Mouse (Mus musculus) embryo, embryonic 11 days (tissue): ENCODE measurements at regions not wholly inside any gene's neighbourhood (a gene's known extent, or its start where the extent isn't known, plus 50 kb on each side); places are given as distances from the start of the nearest gene placed in this dataset.
A peak's percentile ranks its signal among the peaks of the same experiment; 100 is the strongest.

Experiments
- DNase-seq: peaks from one replicate; pipeline ENCODE4 v3.0.0-alpha.2; 2015

DNA sequence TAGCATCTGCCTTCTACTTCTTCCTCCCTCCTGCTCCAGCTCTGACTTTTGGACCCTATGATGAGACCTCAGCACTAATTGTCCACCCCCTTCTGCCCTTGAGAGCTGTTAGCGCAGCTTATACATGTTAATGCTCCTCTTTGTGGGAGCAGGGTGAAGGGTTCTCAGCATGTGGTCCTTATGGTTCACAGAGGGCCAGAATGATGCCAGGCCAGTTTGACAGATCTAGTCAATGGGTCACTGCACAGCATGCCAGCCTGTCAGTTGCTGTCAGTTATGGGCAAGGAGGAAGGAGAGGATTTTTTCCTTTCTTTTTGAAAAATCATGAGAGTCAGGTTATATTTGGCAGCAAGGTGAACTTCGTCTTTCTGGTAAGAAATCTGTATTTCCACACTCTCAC lies 68.4 kb downstream of the 4931417E11Rik start:
- no peak for DNase-seq

DNA sequence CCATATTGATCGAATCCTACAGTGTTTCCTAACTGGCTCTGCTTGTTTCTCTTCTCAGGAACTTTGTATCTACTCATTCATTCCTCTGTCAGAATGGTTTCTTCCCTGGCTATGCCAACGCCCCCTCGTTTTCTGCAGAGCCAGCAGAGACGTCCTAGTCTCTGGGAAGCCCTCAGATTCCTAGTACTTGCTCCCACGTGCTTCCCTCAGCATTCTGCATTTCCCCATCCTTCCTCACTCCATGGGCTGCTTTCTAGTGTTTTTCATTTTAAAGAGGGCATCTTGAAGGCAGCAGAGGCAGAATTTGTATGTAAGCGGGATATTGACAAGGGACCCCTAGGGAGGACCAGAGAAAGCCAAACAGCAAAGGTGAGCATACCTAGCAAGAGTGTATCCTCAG lies 80.2 kb downstream of the 4931417E11Rik start:
- no peak for DNase-seq

DNA sequence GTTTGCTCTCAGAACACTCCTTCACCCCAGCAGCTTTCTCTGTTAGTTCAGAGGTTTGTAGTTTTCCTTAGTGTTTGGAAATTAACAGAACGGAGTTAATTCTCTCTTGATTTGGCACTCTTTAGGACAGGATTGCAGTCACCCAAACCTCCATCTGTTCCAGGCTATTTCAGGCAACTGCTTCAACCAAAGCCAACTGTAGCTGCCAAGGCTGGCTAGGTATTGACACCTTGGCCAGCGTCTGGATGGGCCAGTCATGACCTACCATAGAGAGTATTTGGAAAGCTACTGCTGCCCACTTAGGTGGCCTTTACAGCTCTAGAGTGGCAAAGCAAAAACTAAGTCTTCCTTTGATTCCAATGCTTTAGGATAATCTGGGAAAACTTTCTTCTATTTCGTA lies 83.2 kb downstream of the 4931417E11Rik start:
- DNase-seq = no peak

DNA sequence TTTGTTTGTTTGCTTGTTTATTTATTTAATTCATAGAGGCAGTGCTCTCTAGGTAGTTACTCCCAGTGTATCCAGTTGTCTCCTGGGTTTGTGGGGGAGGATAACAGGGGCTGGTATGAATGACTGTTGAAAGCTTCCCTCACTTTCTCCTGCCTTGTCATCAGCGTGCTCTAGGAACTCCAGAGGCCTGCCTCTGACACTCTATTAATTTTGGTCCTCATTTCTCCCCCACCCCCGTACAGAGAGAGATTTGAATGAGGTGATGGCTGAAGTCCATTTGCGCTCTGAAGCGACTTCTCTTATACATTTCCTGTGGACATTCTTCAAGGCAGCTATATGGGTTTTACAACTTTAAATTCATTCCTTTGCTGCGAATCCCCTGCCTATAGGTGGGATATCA lies 89.6 kb downstream of the 4931417E11Rik start:
- DNase-seq = no peak

DNA sequence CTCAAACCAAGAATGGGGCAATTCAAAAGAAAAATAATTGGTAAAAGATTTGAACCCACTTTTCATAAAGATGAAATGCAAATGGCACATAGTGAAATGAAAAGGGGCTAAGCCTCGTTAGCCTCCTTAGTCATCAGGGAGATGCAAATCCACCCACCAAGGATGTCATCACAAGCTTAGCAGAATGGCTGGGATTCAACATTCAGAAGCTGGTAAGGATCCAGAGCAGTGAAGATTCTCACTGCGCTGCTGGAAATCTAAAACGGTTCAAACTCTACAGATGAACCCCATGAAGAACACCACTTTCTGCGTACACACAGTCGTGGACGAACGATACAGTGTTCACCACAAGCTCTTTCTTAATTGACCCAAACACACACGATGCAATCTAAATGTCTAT lies 91.6 kb downstream of the 4931417E11Rik start:
- no peak for DNase-seq

DNA sequence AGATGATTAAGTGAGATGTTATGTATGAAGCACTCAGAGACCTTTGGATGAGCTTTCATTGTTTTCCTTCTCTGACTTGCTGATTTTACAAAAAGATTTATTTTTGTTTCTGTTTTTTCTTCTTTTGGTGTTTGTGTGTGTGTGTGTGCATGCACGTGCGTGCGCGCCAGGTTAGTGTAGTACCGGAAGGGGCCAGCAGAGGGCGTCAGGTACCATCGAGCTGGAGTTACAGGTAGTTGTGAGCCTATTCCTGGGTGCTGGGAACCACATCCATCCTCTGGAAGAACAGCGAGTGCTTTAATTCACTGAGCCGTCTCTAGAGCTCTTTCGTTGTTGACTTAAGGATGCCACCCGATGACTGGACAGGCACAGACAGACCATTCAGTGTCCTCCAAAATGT lies 93.2 kb downstream of the 4931417E11Rik start:
- DNase-seq = no peak

DNA sequence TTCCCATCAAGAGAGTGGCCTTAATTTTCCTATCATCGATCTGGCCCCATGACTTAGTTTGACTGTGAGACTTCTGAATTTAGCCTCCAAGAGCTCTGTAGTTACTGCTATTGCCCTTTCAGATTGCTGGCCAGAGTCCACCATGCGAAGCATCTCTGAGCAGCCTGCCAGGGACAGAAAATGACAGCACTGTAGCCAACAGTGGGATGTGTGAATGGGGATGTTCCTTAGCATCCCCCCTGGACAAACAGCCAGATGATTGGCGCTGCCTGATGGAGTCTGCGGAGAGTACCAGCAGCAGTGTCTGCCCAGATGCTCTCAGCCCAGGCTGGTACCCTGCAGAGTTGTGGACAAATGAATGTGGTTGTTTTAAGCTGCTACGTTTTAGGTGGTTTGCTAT lies 96.6 kb downstream of the 4931417E11Rik start:
- DNase-seq = no peak

GRCm38 (mm10) chr6:73371866-73372265 lies 97.6 kb downstream of the 4931417E11Rik start:
- no peak for DNase-seq

DNA sequence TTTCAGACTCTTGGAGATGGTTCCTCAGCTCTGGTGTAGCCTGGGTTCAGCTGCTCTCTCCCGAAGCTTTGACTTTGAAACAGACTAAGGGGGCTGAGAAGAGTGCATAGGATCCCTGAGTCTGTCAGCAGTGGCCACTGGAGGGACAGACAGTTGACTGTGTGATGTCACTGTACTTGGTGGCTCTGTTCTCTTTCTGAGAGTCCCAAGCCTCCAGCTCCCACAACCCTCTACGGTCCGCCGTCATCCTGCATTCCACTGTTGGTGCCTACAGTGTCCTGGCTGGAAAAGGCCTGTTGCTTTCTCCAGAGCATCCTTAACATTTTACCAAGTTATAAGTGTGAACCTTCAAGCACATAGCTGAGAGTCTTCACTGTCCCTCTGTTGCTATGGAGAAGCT lies 98.6 kb downstream of the 4931417E11Rik start:
- no peak for DNase-seq

DNA sequence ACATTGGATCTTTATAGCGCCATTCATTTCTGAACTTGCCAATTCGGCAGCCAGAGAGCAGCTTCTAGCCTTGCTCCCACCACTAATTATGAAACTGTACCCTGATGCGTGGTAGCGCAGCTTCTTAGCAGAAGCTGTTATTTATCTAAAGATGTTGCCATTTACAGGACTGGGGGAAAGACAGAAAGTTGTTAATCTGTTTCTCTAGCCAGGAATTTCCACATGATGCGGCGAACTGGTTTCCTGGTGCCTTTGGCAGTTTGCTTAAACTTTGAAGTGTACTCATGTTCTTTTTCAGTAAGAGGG lies 100.7 kb downstream of the 4931417E11Rik start:
- no peak for DNase-seq

- peak; percentile 28 for DNase-seq
Measured at GRCm38 (mm10) chr6:73368047-73368835, 101.2 kb downstream of the 4931417E11Rik start.

- peak; percentile 88 for DNase-seq
Measured at GRCm38 (mm10) chr6:73367616-73368015, 101.9 kb downstream of the 4931417E11Rik start.

GRCm38 (mm10) chr6:73366626-73367025 lies 102.8 kb downstream of the 4931417E11Rik start:
- DNase-seq = no peak

DNA sequence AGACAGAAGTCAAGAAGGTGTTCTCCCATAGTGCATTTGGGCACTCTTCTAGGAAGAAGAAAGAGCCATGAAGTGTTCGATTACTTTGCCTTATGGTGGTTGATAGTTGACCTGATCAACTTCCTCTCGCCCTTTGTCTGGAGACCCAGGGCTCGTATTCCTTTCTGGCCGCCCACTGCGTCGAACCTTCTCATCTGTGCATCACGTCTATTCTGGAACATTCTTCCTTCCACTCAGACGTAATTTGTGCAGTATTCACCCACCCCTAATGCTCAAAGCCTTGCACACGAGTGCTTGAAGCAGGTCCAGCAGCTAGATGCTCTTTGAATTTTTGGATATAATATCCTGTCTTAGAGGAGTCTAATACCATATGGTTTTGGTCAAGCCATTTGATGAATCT lies 104.2 kb downstream of the 4931417E11Rik start:
- no peak for DNase-seq

GRCm38 (mm10) chr6:73334995-73335394 lies 86.8 kb downstream of the Suclg1 start:
- peak; percentile 32 for DNase-seq

- no peak for DNase-seq
Measured at GRCm38 (mm10) chr6:73329666-73330065, 81.5 kb downstream of the Suclg1 start.
